Mouse (Mus musculus) brown adipose tissue, adult 24 weeks (tissue): ENCODE data around the gene Pdk4. TPM values are rescaled to one million over a fixed set of nuclear protein-coding genes. Genes with fewer than 3 reads are reported as not detected.

Experiments
- H3K27ac ChIP-seq: fragments of 200-500 bp; replicated peaks from 2 replicates; pipeline ENCODE4 v1.5.1; 2012; ENCODE audit warnings: low read depth, mild to moderate bottlenecking, low read length
- H3K4me1 ChIP-seq: fragments of 200-500 bp; 2 replicates; pipeline ENCODE4 v1.6.1; 2012; ENCODE audit warnings: low read length, mixed read lengths; ENCODE audit not compliant: control insufficient read depth, insufficient read depth, insufficient read length
- H3K4me3 ChIP-seq: fragments of 200-500 bp; 2 replicates; pipeline ENCODE4 v1.5.1; 2012; ENCODE audit warnings: low read depth, mild to moderate bottlenecking, low read length, moderate library complexity; ENCODE audit not compliant: insufficient read depth
- polyA plus RNA-seq: library from polyadenylated mRNA; stranded (reverse); fragments of >200 nt; gene quantifications from 2 replicates; pipeline ENCODE4 v1.2.4, GENCODE M21; 2012; ENCODE audit not compliant: missing spikeins, insufficient read depth, insufficient read length

The Pdk4 gene
- polyA plus RNA-seq, 1 experiment, result 1,614 TPM

- no peak overlapping the region for H3K27ac ChIP-seq
- no peaks in the 10 kb centered on the region for H3K4me1 ChIP-seq
- H3K4me3 ChIP-seq, result no peak overlapping the region
Measured at GRCm38 (mm10) chr6:5474021-5474420, 22.1 kb downstream of the Pdk4 start.

GRCm38 (mm10) chr6:5472692-5473091 lies 23.4 kb downstream of the Pdk4 start:
- no peak overlapping the region for H3K4me3 ChIP-seq
- H3K27ac ChIP-seq, result no peak overlapping the region
- no peaks in the 10 kb centered on the region for H3K4me1 ChIP-seq

GRCm38 (mm10) chr6:5470480-5471318 lies 25.4 kb downstream of the Pdk4 start:
- H3K27ac ChIP-seq, result peak overlapping the region; percentile 62
- H3K4me1 ChIP-seq, result no peaks in the 10 kb centered on the region
- H3K4me3 ChIP-seq, result no peak overlapping the region

GRCm38 (mm10) chr6:5455836-5456235 lies 40.3 kb downstream of the Pdk4 start:
- Histone ChIP-seq H3K27ac (no peak overlapping the region), H3K4me1 (no peaks in the 10 kb centered on the region), H3K4me3 (no peak overlapping the region)

- no peaks in the 10 kb centered on the region for H3K4me1 ChIP-seq
- H3K27ac ChIP-seq, result no peak overlapping the region
- no peak overlapping the region for H3K4me3 ChIP-seq
Measured at GRCm38 (mm10) chr6:5449878-5450277, 46.2 kb downstream of the Pdk4 start.

GRCm38 (mm10) chr6:5448396-5448795 lies 47.7 kb downstream of the Pdk4 start:
- Histone ChIP-seq H3K4me1 (no peaks in the 10 kb centered on the region), H3K27ac (no peak overlapping the region)

GRCm38 (mm10) chr6:5447546-5447945 lies 48.6 kb downstream of the Pdk4 start:
- Histone ChIP-seq H3K4me1 (no peaks in the 10 kb centered on the region), H3K4me3 (no peak overlapping the region), H3K27ac (no peak overlapping the region)

More at GRCm38 (mm10) chr6:5448396-5448795, 47.7 kb downstream of the Pdk4 start:
- no peak overlapping the region for H3K4me3 ChIP-seq

- Histone ChIP-seq H3K27ac (no peak overlapping the region), H3K4me3 (no peak overlapping the region), H3K4me1 (no peaks in the 10 kb centered on the region)
Measured at GRCm38 (mm10) chr6:5447013-5447412, 49.1 kb downstream of the Pdk4 start.

GRCm38 (mm10) chr6:5444331-5444898 lies 51.7 kb downstream of the Pdk4 start:
- no peak overlapping the region for H3K27ac ChIP-seq
- no peak overlapping the region for H3K4me3 ChIP-seq
- 0 out of 2 replicates have a peak, but pooled peaks cover 3% of the 10 kb centered on the region for H3K4me1 ChIP-seq

GRCm38 (mm10) chr6:5443104-5443863 lies 52.8 kb downstream of the Pdk4 start:
- H3K4me3 ChIP-seq, result peak overlapping the region; percentile 13; the same call in 1 of the 2 replicates
- H3K4me1 ChIP-seq, result 0 out of 2 replicates have a peak, but pooled peaks cover 3% of the 10 kb centered on the region
- H3K27ac ChIP-seq, result peak overlapping the region; percentile 79

GRCm38 (mm10) chr6:5442316-5443085 lies 53.6 kb downstream of the Pdk4 start:
- H3K4me1 ChIP-seq, result 0 out of 2 replicates have a peak, but pooled peaks cover 3% of the 10 kb centered on the region
- no peak overlapping the region; the same call in 1 of the 2 replicates for H3K4me3 ChIP-seq
- H3K27ac ChIP-seq, result peak overlapping the region; percentile 94

GRCm38 (mm10) chr6:5441221-5441620 lies 54.9 kb downstream of the Pdk4 start:
- Histone ChIP-seq H3K4me1 (0 out of 2 replicates have a peak, but pooled peaks cover 3% of the 10 kb centered on the region), H3K27ac (no peak overlapping the region; the same call in 1 of the 2 replicates), H3K4me3 (no peak overlapping the region)

- H3K4me1 ChIP-seq, result 0 out of 2 replicates have a peak, but pooled peaks cover 3% of the 10 kb centered on the region
- no peak overlapping the region for H3K4me3 ChIP-seq
- H3K27ac ChIP-seq, result no peak overlapping the region
Measured at GRCm38 (mm10) chr6:5437757-5438156, 58.4 kb downstream of the Pdk4 start.

- Histone ChIP-seq H3K27ac (no peak overlapping the region), H3K4me3 (no peak overlapping the region), H3K4me1 (no peaks in the 10 kb centered on the region)
Measured at GRCm38 (mm10) chr6:5433887-5434286, 62.2 kb downstream of the Pdk4 start.
